Mouse (Mus musculus) adrenal gland (tissue): ENCODE measurements around the gene Adamts9.

Experiments
- intact Hi-C: fragments of 180-260 bp; cut with DNase I; formaldehyde crosslinking; loops from one replicate; pipeline ENCODE4 v1.15.1; 2025

Gene Adamts9

DNA sequence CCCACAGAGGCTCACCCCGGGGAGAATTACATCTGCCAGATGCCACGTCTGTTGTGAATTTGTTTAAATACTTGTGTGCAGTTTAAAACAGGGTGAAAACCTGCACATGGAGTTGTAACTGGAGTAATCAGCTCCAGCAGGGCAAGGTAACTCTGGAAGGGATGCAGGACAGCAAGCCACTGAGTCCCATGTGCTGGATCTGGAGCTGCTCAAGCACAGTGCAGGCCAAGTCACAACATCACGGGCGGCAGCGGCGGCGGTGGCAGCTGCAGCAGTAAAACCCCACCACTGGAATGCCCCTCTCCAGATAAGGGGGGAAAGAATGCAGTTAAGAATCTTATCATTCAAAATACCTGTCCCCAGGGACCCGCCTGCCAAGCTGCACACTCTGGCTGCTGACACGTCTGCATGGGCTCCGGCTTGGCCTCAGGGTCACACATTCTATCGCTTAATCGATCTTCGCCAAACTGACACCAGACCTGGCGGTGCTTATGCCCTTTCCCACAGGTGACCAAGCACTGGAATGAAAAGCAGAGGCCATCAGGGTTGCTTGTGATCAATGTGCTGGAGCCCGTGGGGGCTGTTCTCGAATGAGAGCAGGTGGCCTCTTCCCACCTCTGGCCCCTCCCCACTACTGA is 73.6 kb downstream of the Adamts9 start:
- intact Hi-C loops = no loop called here

DNA sequence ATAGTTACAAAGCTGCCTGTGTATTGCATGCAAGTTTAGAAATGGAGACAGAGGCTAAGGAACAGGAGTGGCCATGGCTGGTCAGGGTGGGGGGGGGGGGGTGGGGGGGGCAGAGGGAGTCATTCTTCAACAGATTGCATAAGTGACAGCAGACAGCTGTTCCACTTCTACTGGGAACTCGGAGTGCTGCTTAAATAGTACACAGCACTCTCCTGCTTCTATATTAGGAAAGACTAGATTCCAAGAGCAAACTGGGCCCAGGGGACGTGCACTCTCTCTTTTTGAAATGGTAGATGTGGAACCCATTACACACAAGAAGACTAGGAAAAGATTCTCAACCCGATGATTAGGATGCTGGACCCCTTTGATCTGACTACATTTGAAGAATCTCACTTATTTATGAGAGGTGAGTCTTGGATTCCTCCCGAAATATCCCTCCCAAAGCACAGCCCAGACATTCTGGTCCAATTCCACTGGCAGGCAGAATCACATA is 74.2 kb downstream of the Adamts9 start, which contains the start of gene Gm15737:
Gm15737 (plus strand) TSS at position 269 of the 493 bp plus-strand sequence.
- intact Hi-C loops = no loop called here

DNA sequence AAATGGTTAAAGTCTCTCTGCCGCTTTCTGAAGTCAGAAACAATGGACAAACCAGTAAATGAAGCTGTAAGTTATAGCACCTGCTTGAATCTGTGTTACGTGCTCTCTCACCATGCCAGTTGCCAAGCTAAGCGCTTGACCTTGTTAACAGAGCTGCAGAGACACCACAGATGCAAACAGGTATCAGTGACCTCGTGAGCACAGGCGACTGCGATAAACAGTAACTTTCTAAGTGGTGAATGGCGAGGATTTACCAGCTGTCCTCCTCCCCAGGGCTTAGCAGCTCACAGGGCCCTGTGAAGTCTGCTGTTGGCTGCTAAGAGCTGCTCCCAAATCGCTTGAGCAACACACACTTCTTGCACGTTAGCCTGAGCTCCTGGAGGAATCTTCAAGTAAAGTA is 80.7 kb downstream of the Adamts9 start:
- intact Hi-C loops = no loop called here

GRCm38 (mm10) chr6:92860285-92860912 is 82.9 kb downstream of the Adamts9 start:
- intact Hi-C loops = no loop called here

- intact Hi-C loops = no loop called here
Measured at GRCm38 (mm10) chr6:92858721-92859510, 84.4 kb downstream of the Adamts9 start.

GRCm38 (mm10) chr6:92857761-92858160 is 85.5 kb downstream of the Adamts9 start:
- intact Hi-C loops = no loop called here

DNA sequence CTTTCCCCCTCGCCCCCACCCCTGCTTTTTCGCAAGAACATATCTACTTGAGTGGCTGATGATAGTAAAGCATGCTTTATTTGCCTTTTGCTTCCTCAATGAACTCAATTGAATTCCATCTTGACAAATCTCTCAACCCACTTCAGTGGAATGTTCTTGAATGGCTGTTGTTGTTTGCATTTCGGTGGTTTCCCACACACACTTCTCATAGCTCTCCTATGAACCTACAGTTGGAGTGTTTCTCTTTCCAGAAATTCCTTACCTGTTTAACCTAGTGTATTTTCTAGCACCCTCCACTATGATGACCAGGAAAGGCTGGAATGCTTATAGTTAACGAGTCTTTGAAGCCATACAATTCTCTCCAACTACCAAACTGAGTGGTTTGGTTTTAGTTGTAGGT is 88.4 kb downstream of the Adamts9 start:
- intact Hi-C loops = no loop called here

GRCm38 (mm10) chr6:92850250-92850649 is 93.0 kb downstream of the Adamts9 start:
- intact Hi-C loops = no loop called here

DNA sequence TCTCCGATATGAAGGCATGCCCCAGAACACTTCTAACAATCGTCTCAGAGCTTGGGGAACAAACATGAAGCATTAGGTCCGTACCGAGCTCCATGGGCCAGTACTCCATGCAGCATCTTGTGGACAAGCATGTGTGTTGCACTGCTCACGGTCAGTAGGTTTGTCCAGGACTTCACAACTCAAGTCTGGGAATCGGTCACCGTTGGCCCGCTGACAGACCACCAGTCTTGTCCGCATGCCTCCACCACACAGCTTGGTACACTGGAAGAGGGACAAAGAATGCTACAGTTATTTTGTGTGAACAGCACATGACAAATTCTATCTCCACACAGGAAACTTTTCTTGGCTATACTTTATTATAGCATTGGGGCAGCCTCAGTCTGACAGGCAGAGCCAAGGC is 94.1 kb downstream of the Adamts9 start:
- intact Hi-C loops = no loop called here

GRCm38 (mm10) chr6:92846614-92847013 is 96.7 kb downstream of the Adamts9 start:
- intact Hi-C loops = no loop called here

DNA sequence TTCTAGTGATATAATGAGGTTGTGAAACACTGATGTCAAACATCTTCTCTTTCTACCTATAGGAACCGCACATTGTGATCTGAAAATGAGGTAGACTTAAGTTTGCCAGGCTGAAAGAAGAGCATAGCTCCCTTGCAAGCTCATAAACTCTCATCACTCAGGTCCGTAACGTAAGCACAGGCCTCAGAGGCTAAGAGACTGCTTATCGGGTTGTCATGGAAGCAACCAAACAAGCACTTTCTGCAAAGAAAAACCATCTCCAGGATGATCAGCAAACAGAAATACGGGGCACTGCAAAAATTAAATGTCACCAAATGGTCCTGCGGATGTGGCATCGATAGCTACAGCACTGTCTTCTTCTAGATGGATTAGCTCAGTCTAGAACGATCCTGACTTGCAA is 97.4 kb downstream of the Adamts9 start:
- intact Hi-C loops = no loop called here

DNA sequence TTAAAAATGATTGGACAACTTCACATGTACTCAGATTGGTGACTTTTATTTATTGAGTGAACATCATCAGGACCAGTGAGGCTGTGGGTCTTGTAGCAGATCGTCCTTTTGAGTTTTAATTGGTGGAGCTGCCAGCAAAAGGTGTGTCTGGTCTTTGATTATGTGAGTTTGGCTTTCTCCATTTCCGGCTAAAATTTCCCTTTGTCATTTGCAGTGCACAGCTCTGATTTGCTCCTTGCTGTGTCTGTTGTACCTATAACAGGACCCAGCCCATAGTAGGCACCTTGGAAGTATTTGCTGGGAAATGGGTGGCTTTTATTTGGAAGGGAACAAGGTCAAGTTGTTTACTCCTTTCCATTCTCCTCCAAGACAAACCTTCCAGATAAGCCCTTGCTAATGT is 99.8 kb downstream of the Adamts9 start:
- intact Hi-C loops = no loop called here

GRCm38 (mm10) chr6:92842000-92842399 is 101.3 kb downstream of the Adamts9 start:
- intact Hi-C loops = no loop called here

GRCm38 (mm10) chr6:92831106-92831505 is 112.2 kb downstream of the Adamts9 start:
- intact Hi-C loops = no loop called here

DNA sequence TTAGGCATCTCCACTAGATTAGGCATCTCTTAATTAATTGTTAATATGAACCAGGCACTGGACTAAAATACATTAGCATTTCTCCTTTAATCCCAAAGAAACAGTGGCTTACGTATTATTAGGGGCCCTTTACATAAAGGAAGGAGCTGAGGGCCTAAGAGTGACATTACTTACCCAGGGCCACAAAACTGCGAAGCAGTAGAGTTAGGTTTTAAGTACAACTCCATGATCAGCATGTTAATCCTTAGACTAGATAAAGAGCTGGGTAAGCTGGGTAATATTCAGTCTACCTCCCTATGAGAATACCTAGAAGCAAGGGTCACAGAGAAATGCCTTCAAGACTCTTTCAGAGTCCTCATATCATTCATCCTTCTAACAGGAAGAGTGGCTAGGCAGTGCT is 114.1 kb downstream of the Adamts9 start:
- intact Hi-C loops = no loop called here

GRCm38 (mm10) chr6:92827360-92827759 is 115.9 kb downstream of the Adamts9 start:
- intact Hi-C loops = no loop called here

DNA sequence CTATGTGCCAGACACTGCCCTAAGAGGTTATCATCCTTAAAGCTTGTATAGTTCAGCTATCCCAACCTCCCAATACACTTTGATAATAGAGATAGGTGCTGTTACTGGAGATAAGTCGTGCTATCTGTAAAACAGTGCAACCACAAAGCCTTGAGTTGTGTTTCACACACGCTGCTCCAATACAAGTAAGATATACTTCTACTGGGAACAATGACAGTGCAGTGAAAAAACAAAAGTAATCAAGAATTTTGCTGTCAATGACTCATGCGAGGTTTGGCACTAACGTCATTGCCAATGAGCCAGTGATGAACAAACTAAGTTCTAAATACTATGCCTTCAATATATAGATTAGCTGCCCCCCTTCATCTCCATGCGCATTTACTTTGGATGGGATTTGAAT is 116.7 kb downstream of the Adamts9 start:
- intact Hi-C loops = no loop called here

- intact Hi-C loops = no loop called here
Measured at GRCm38 (mm10) chr6:92823991-92824390, 119.3 kb downstream of the Adamts9 start.

DNA sequence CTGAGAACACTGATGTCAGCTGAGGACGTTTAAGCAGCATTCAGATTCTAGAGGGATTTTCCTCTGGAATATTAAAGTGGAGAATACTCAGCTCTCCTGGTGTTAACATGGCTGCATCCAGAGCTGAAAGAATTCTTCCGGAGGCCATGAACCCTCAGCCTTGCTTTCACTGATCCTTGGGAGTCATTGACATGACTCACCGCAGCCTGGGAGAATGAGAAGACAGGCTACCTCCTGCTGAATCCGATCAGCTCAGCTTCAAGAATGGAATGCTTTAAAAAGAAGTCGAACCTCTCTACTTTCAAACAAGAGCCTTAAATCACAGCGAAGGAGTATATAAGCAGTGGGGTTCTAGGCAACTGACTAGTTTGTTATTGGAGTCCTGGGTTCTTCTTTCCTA is 121.3 kb downstream of the Adamts9 start:
- intact Hi-C loops = no loop called here

- intact Hi-C loops = no loop called here
Measured at GRCm38 (mm10) chr6:92821606-92822005, 121.7 kb downstream of the Adamts9 start.

DNA sequence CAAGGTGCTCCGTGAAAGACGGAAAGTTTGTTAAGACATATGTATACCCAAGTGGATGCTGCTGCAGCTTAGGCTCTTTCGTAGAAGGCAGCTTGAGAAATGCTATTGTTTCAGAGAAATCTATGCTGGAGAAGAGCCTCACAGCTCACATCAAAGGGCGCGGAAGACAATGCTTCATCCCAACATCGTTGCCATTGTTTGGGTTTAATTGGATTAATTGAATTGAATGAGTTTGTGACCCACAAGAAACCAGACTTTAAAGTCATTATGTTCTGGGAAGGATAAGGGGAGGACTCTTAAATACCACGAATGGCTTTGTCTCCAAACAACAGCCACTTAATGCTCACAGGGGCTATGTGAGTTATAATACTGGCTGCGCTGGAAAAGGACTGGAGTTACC is 125.6 kb downstream of the Adamts9 start:
- intact Hi-C loops = no loop called here

- intact Hi-C loops = no loop called here
Measured at GRCm38 (mm10) chr6:92816311-92816751, 127.0 kb downstream of the Adamts9 start, which contains the start of gene A730049H05Rik. TSS of gene A730049H05Rik (plus strand) at chr6:92816478.
